Mouse (Mus musculus): ENCODE data around the gene Tmem258. TPM values are rescaled to one million over a fixed set of nuclear protein-coding genes. Genes with fewer than 3 reads are reported as not detected.

The Tmem258 gene
- polyA plus RNA-seq, 1 experiment from 2014 or later: 357 TPM

GRCm38 (mm10) chr19:10224637-10225453 is 21.0 kb downstream of the Tmem258 start:
- DNase-seq (ENCODE audit: low spot score) (no peak), ATAC-seq (ENCODE audit: low FRiP score) (no peak)
- Histone ChIP-seq H3K9ac (no peak overlapping the region), H3K36me3 (replicated peaks; ENCODE audit: control insufficient read depth, insufficient read depth) (no peaks in the 10 kb centered on the region), H3K4me3 (replicated peaks; ENCODE audit: low read length) (no peak overlapping the region), H3K27ac (no peak overlapping the region), H3K4me1 (replicated peaks; ENCODE audit: control insufficient read depth, insufficient read depth, low read length) (no peaks in the 10 kb centered on the region; the same call in 1 of the 2 replicates), H3K4me2 (replicated peaks) (peak overlapping the region; percentile 12), H3K27me3 (ENCODE audit: control insufficient read depth, insufficient read depth, low read length) (no peaks in the 10 kb centered on the region), H3K9me3 (ENCODE audit: control insufficient read depth, low read length) (no peaks in the 10 kb centered on the region)
- 34% methylated on average over 26 of the region's 26 CpGs for WGBS

DNA sequence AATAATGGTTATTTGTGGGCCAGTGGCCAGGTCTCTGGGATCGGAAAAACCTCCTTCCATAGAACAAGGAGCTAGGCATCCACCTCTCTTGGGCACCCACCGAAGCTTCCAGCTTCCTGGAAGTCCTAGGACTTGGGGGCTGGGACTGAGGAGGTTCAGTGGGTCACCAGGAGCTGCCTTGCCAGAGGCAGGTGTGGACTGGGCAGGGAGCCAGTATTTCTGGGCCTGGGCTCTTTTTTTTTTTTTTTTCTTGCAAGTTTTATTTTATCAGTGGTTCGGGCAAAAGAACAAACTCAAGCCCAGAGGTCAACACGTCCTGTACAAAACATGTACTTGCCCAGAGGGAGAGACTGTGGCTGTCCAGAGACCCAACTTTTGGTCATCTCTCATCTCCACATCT is 22.0 kb downstream of the Tmem258 start:
- Histone ChIP-seq H3K27me3 (ENCODE audit: control insufficient read depth, insufficient read depth, low read length) (no peaks in the 10 kb centered on the region; the same call in 1 of the 2 replicates), H3K9ac (no peak overlapping the region), H3K36me3 (replicated peaks; ENCODE audit: control insufficient read depth, insufficient read depth) (no peaks in the 10 kb centered on the region), H3K4me3 (replicated peaks; ENCODE audit: low read length) (no peak overlapping the region), H3K27ac (no peak overlapping the region), H3K9me3 (ENCODE audit: control insufficient read depth, low read length) (no peaks in the 10 kb centered on the region), H3K4me1 (replicated peaks; ENCODE audit: control insufficient read depth, insufficient read depth, low read length) (no peaks in the 10 kb centered on the region; the same call in 1 of the 2 replicates), H3K4me2 (replicated peaks) (no peak overlapping the region)
- WGBS: 87% methylated on average over 4 of the region's 4 CpGs
- DNase-seq (ENCODE audit: low spot score) (no peak), ATAC-seq (ENCODE audit: low FRiP score) (no peak)

GRCm38 (mm10) chr19:10231016-10231415 is 27.2 kb downstream of the Tmem258 start:
- no peaks in the 10 kb centered on the region for H3K9me3 ChIP-seq (ENCODE audit: control insufficient read depth, low read length)
- ATAC-seq (ENCODE audit: low FRiP score) (no peak), DNase-seq (ENCODE audit: low spot score) (no peak)
- H3K4me3 ChIP-seq (replicated peaks; ENCODE audit: low read length): no peak overlapping the region
- peaks cover 7% of the 10 kb centered on the region for H3K27me3 ChIP-seq (ENCODE audit: control insufficient read depth, insufficient read depth, low read length)
- H3K4me1 ChIP-seq (replicated peaks; ENCODE audit: control insufficient read depth, insufficient read depth, low read length): no peaks in the 10 kb centered on the region
- no peak overlapping the region for H3K9ac ChIP-seq
- no peak overlapping the region for H3K27ac ChIP-seq
- H3K36me3 ChIP-seq (replicated peaks; ENCODE audit: control insufficient read depth, insufficient read depth): no peaks in the 10 kb centered on the region
- no peak overlapping the region for H3K4me2 ChIP-seq (replicated peaks)
- 18% methylated on average over 7 of the region's 7 CpGs for WGBS

- ATAC-seq (ENCODE audit: low FRiP score): no peak
- peaks cover 7% of the 10 kb centered on the region for H3K27me3 ChIP-seq (ENCODE audit: control insufficient read depth, insufficient read depth, low read length)
- DNase-seq (ENCODE audit: low spot score): no peak
- no peaks in the 10 kb centered on the region for H3K36me3 ChIP-seq (replicated peaks; ENCODE audit: control insufficient read depth, insufficient read depth)
- H3K9me3 ChIP-seq (ENCODE audit: control insufficient read depth, low read length): no peaks in the 10 kb centered on the region
- H3K9ac ChIP-seq: no peak overlapping the region
- H3K4me2 ChIP-seq (replicated peaks): no peak overlapping the region
- H3K27ac ChIP-seq: no peak overlapping the region
- H3K4me3 ChIP-seq (replicated peaks; ENCODE audit: low read length): no peak overlapping the region
- H3K4me1 ChIP-seq (replicated peaks; ENCODE audit: control insufficient read depth, insufficient read depth, low read length): no peaks in the 10 kb centered on the region
- 14% methylated on average over 5 of the region's 5 CpGs for WGBS
Observed at GRCm38 (mm10) chr19:10231871-10232270, 28.1 kb downstream of the Tmem258 start.

DNA sequence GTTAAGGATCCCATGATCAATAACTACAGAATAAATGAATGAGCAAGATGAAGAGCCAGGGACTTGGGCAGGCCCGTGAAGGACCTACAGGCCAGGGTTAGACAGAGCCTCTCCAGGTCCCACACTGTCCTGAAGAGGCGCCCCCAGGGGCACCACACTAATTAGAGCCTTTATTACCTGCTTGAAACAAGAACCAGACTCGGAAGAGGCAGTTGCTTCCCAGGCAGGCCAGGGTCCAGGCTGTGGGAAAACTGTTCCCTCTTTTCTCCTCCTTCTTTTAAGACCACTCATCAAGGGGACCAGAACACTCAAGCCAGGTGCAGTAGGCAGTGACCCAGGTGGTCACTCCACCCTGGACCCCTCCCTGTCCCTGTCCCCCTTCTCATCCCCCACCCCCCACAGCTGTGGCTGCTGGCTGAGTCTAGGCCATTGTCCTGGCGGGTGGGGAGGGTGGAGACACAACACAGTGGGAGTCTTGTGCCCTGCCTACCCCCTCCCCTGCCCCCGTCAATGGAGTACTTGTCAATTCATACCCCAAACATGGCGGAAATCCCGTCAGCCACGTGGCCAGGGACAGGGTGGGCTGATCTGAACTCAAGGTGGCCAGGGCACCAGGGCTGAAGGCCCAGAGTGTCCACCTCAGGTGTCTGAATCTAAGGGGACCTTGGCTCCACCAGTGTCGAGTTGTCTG is 28.7 kb downstream of the Tmem258 start:
- no peak for ATAC-seq (ENCODE audit: low FRiP score)
- no peaks in the 10 kb centered on the region for H3K9me3 ChIP-seq (ENCODE audit: control insufficient read depth, low read length)
- no peak overlapping the region for H3K9ac ChIP-seq

GRCm38 (mm10) chr19:10235784-10236565 is 32.2 kb downstream of the Tmem258 start:
- ATAC-seq (ENCODE audit: low FRiP score) (no peak), DNase-seq (ENCODE audit: low spot score) (no peak)
- Histone ChIP-seq H3K27me3 (ENCODE audit: control insufficient read depth, insufficient read depth, low read length) (peaks cover 27% of the 10 kb centered on the region), H3K4me3 (replicated peaks; ENCODE audit: low read length) (no peak overlapping the region), H3K9ac (no peak overlapping the region), H3K36me3 (replicated peaks; ENCODE audit: control insufficient read depth, insufficient read depth) (no peaks in the 10 kb centered on the region), H3K4me1 (replicated peaks; ENCODE audit: control insufficient read depth, insufficient read depth, low read length) (no peaks in the 10 kb centered on the region), H3K27ac (no peak overlapping the region), H3K9me3 (ENCODE audit: control insufficient read depth, low read length) (no peaks in the 10 kb centered on the region), H3K4me2 (replicated peaks) (no peak overlapping the region)
- 81% methylated on average over 9 of the region's 9 CpGs for WGBS

More for the DNA sequence above, 28.7 kb downstream of the Tmem258 start:
- 39% methylated on average over 9 of the region's 9 CpGs for WGBS
- no peak overlapping the region for H3K4me2 ChIP-seq (replicated peaks)
- no peaks in the 10 kb centered on the region for H3K4me1 ChIP-seq (replicated peaks; ENCODE audit: control insufficient read depth, insufficient read depth, low read length)
- H3K4me3 ChIP-seq (replicated peaks; ENCODE audit: low read length): no peak overlapping the region
- DNase-seq (ENCODE audit: low spot score): no peak
- peaks cover 7% of the 10 kb centered on the region for H3K27me3 ChIP-seq (ENCODE audit: control insufficient read depth, insufficient read depth, low read length)
- no peaks in the 10 kb centered on the region for H3K36me3 ChIP-seq (replicated peaks; ENCODE audit: control insufficient read depth, insufficient read depth)
- no peak overlapping the region for H3K27ac ChIP-seq

- no peak overlapping the region for H3K27ac ChIP-seq
- H3K4me1 ChIP-seq (replicated peaks; ENCODE audit: control insufficient read depth, insufficient read depth, low read length): 0 out of 2 replicates have a peak, but pooled peaks cover 5% of the 10 kb centered on the region
- H3K4me3 ChIP-seq (replicated peaks; ENCODE audit: low read length): no peak overlapping the region
- no peaks in the 10 kb centered on the region for H3K9me3 ChIP-seq (ENCODE audit: control insufficient read depth, low read length)
- H3K4me2 ChIP-seq (replicated peaks): no peak overlapping the region
- peaks cover 20% of the 10 kb centered on the region for H3K27me3 ChIP-seq (ENCODE audit: control insufficient read depth, insufficient read depth, low read length)
- H3K9ac ChIP-seq: no peak overlapping the region
- DNase-seq (ENCODE audit: low spot score) (no peak), ATAC-seq (ENCODE audit: low FRiP score) (no peak)
- WGBS: 73% methylated on average over 3 of the region's 3 CpGs
- H3K36me3 ChIP-seq (replicated peaks; ENCODE audit: control insufficient read depth, insufficient read depth): no peaks in the 10 kb centered on the region
Observed at GRCm38 (mm10) chr19:10238477-10238876, 34.7 kb downstream of the Tmem258 start.

DNA sequence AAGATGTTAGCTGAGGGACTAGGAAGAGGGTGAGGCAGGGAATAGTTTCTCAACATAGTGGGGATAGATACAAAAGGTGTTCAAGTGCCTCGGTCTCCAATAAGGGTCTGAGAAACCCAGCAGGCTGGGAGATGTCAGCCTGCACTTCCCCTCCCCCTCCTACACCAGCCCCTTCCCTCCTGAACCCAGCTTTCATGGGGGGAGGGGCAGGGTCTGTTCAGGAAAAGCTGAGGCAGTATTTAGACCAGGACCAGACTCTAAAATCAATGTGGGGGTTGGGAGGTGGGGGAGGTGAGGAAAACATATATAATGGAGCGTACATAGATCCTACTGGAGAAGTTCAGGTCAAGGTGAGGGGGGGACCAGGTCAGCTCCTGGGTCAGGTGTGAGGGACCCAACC is 35.6 kb downstream of the Tmem258 start:
- H3K9me3 ChIP-seq (ENCODE audit: control insufficient read depth, low read length): no peaks in the 10 kb centered on the region
- H3K27me3 ChIP-seq (ENCODE audit: control insufficient read depth, insufficient read depth, low read length): peaks cover 20% of the 10 kb centered on the region
- H3K4me3 ChIP-seq (replicated peaks; ENCODE audit: low read length): no peak overlapping the region
- no peaks in the 10 kb centered on the region for H3K36me3 ChIP-seq (replicated peaks; ENCODE audit: control insufficient read depth, insufficient read depth)
- DNase-seq (ENCODE audit: low spot score) (no peak), ATAC-seq (ENCODE audit: low FRiP score) (no peak)
- no peak overlapping the region for H3K9ac ChIP-seq
- no peak overlapping the region for H3K27ac ChIP-seq
- 0 out of 2 replicates have a peak, but pooled peaks cover 5% of the 10 kb centered on the region for H3K4me1 ChIP-seq (replicated peaks; ENCODE audit: control insufficient read depth, insufficient read depth, low read length)
- H3K4me2 ChIP-seq (replicated peaks): no peak overlapping the region
- WGBS: 41% methylated on average over 2 of the region's 2 CpGs

All from hindbrain, embryonic 14.5 days (tissue).